Mouse (Mus musculus) frontal cortex, postnatal 25 days (tissue): ENCODE measurements at regions not wholly inside any gene's neighbourhood (a gene's known extent, or its start where the extent isn't known, plus 50 kb on each side); places are given as distances from the start of the nearest gene placed in this dataset.
A peak's percentile ranks its signal among the peaks of the same experiment; 100 is the strongest.

Experiments
- DNase-seq, 2 experiments: peaks; one replicate each; pipeline ENCODE4 v3.0.0; 2022; ENCODE audit warnings: low spot score in 2 of 2

DNA sequence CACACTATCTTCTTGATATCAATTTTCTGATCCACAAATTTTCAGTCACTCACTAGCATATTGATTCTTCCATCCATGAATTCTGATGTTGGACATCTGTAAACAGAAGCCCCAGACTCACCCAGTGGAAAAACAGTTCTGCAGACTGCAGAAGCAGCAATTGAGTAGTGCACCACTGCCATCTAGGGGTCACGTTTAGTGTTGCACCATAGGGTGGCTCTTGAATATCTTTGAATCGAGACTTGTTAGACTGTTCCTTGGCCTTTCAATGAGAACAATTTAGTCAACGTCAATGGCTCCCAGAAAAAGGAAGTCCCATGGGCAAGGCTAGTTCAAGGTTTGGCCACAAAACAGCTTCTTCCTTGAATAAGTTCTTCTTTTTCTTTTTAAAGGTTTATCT lies 828.1 kb downstream of the Gm10330 start:
- DNase-seq, result peak; percentile 12 to 43

DNA sequence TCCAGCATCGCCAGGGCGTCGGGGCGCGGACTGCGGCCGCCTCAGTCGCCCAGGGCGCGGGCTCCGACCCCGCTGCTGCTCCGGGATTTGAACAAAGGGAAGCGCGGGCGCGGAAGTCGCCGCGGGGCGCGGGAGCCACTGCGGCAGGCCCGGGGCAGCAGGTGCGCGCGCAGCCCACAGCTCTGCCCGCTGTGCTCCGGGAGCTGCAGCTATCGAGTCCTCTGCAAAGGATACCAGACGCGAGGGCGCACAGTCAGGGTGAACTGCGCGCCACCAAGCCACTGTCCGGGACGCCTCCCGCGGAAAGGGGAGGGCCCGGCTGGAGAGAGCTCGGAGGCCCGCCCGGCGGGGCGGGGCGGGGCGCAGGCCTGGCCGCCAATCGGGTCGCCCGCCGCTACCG lies 873.9 kb downstream of the Gm10330 start:
- DNase-seq, result peak in 1 of 2 experiments; percentile 1
